Mouse (Mus musculus): ENCODE data around the gene Bard1.

Gene Bard1

GRCm38 (mm10) chr1:71102344-71103173 lies at the start of gene Bard1:
TSS of gene Bard1 (minus strand) at chr1:71103146.
- DNase-seq: peak; percentile 39 to 51

DNA sequence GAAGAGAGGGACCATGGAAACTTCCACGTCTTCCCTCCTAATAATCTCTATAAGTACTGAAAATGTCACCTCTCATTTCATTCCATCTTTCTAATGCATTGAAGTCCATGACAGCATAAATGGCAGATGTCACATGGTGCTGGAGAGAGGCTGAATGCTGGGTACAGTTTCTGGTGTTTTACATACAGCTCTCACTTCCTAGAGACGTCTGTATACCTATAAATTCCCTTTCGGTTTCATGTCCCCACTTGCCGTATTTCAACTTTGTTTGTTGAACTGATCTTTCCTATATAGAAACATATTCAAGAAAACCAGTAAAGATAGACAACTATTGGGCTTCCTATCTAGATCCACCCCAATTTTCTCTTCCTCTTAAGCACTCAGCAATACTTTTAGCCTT lies 24.2 kb upstream of the Bard1 start:
- no peak for DNase-seq

DNA sequence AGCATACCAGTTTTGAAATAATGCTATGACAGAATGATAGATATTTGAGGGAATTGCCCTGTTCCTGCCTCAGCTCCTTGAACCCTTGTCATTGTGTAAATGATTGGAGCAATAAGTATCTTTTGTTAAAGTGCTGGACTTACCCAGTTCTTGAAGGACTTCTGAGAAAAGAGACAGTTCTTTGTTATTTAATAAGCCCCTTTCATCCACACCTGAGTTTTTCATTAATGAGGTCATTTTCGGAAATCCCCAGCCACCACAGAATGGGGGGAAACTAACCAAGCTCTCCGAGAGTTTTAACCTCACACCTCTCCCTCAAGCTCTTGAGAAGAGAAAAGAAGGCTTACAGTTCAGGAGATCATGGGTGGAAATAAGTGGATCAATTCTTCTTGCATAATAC lies 15.6 kb upstream of the Bard1 start:
- DNase-seq: no peak

- DNase-seq: no peak
These were observed 14.3 kb upstream of the Bard1 start for GRCm38 (mm10) chr1:71117253-71117652.

DNA sequence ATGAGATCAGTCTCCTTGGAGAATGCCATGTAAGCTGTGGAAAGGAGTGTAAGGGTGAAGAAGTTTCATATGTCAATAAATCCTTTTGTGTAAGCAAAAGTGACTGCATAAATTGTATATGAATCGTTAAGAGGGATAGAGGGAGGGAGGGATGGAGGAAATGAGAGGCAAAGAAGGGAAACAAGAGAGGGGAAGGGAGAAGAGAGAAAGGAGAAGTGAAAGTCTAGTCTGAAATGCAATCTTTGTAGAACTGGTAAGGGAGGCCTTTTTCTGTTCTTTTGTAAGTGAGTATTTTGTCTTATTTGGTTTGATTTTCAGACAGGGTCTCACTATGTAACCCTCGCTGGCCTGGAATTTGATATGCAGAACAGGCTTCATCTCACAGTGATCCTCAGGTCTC lies 12.8 kb upstream of the Bard1 start:
- DNase-seq: no peak

- no peak for DNase-seq
These were observed 6.9 kb upstream of the Bard1 start for GRCm38 (mm10) chr1:71109858-71110257.

GRCm38 (mm10) chr1:71106127-71106526 lies 3.2 kb upstream of the Bard1 start:
- no peak for DNase-seq

GRCm38 (mm10) chr1:71105724-71106123 lies 2.8 kb upstream of the Bard1 start:
- DNase-seq: no peak

DNA sequence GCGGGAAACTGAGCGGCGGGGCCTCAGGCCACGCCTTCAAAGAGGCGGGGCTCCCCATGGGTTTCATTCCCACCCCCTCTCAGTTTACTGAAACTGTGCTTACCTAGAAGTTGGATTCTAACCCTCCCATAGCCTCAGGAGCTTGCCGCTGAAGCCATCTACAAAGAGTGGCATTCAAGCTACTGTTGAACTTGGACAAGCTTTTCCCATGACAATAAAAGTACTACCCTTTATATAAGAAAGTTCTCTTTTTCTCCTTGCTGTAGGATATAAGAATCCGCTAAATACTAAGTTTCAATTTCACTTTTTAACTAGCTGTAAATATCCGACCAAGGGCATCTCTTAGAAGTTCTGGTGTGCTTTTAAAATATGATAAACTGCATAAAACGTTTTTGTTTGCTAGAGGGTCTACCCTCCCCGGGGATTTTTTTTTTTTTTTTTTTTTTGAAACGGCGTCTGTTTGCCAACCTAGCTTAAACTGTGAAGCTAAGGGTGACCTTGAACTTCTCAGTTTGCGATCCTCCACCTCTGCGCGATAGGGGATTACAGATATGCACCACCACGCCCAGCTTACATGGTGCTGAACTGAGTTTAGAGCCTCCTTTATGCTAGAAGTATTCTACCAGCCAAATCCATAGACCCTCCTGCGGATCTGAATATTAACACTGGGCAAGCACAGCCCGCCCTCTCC lies 373 bp upstream of the Bard1 start:
- no peak for DNase-seq

- DNase-seq: no peak
These were observed 1.5 kb downstream of the Bard1 start for GRCm38 (mm10) chr1:71101369-71101970.

DNA sequence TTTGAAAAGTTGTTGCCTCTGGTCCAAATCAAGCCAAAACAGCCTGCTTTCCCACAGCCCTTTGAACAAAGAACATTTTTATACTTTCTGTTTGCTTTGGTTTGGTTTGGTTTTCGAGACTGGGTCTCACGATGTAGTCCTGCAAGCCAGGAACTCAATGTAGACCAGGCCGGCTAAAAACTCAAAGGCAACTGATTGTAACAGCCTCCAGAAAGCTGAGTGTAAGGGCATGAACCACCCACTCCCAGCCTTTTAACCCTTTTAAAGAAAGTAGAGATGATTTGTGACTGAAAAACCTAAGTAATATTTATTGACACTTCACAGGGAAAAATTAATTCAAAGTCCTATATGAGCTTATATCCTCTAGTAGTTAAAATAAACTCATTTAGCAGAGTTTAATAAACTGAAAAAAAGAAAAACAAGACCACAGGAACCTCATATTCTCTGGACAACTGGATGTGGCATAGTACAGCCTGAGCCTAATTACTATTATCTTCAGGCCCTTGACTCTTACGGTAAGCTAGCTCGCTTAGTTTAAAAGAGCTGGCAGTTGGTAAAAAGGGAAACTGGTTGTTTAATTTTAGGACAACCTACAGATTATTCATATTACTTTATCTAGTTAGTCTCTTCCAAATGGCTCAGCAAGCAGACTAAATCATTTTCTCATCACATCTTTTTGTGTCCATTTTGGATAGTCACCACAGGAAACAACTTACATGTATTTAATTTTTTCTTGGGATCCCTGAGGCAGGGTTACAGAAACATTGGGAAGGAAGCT lies 2.2 kb downstream of the Bard1 start:
- no peak for DNase-seq

DNA sequence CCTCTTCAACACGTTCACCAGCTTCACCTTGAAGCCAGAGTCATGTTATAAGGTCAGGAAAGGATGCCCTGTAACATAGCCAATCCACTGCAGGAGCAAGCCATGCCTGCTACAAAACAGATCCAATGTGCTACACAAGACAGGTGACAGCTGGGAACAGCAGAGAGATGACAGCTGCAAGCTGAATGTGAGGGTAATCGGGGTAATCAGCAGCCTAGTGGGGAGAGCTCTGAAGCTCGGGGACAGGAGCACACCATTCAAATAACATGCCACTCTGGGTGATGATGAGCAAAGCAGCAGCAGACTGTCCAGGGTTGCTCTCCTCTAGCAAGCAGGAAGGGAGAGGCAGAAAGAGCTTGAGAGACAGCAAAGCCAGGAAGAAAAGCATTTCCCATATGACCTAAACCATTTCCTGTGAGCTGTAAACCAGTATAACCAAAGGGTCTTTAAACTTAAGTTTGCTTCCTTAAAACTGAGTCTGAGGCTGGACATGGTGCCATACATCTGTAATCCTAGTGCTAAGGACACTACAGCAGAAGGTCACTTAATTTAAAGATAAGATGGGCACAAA lies 2.9 kb downstream of the Bard1 start:
- no peak for DNase-seq

DNA sequence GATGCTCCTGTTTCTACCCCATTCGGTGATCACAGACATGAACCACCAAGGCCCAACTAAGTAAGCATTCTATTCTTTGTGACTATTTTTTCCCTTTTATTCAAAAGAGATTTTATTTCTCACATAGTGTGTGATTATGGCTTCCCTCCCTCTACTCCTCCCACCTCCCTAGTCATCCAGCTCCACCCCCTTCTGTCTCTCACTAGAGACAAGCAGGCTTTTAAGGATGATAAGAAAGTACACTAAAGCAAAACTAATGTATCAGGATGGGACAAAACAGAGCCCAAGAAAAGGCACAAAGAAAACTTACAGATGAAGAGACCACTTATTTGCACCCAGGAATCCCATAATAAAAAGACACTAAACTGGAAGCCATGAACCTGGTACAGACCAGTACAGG lies 6.9 kb downstream of the Bard1 start:
- DNase-seq: no peak

DNA sequence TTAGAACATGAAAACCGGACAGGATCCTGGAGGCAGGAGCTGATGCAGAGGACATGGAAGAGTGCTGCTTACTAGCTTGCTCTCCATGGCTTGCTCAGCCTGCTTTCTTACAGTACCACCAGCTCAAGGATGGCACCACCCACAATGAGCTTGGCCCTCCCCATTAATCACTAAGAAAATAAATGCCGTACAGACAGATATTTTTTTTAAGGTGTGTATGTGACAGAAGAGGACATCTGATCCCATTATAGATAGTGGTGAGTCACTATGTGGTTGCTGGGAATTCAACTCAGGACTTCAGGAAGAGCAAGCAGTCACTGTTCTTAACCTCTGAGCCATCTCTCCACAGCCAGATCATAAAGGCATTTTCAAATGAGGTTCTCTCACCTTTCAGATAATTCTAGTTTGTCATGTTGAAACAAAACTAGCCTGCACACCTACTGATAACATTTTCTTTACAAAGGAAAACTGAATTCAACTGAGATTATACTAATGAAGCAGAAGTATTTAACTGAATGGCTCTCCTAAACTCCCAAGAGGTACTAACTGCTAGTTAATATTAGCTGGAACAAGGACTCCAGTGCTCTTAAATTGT lies 7.6 kb downstream of the Bard1 start:
- no peak for DNase-seq

- DNase-seq: no peak
These were observed 27.3 kb downstream of the Bard1 start for GRCm38 (mm10) chr1:71075651-71076050.

DNA sequence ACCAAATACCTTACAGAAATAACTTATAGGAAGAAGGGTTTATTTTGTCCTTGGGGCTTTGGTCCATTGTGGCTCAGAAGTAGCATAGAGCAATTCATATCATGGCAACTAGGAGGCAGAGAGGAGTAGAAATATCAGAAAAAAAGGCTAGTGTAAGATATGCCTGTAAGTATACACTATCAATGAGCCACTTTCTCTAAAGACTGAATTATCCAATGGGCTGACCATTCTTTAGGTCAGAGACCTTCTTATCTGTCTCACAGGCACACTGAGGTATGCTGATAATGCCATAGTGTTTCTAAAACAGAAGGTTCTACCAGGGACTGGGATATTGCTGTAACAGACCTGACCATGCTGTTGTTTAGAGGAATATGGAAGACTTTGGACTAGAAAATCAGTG lies 32.2 kb downstream of the Bard1 start:
- DNase-seq: no peak

DNA sequence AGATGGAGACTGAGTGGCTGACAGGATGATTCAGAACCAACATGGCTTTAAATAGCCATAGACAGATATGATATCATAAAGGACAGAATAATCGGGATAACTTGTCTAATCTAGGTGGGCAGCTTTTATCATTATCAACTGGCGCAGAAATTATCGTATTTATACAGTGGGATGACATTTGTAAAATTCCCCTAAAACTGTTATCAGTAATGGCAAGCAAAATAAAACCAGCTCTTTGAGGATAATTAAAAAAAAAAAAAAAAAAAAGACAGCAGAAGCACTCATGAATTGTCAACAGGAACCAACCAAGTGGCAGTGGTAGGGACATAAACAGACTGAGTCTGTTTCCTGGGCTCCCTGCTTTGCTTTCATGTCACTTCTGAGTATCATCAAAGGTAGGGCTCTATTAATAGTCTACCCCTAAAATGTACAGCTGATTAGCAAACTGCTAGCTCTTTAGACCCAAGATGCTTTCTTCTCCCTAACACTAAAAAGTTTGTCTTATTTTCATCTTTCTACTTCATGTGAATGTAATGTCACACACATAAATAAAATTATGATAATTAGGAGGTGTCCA lies 34.1 kb downstream of the Bard1 start:
- DNase-seq: no peak

DNA sequence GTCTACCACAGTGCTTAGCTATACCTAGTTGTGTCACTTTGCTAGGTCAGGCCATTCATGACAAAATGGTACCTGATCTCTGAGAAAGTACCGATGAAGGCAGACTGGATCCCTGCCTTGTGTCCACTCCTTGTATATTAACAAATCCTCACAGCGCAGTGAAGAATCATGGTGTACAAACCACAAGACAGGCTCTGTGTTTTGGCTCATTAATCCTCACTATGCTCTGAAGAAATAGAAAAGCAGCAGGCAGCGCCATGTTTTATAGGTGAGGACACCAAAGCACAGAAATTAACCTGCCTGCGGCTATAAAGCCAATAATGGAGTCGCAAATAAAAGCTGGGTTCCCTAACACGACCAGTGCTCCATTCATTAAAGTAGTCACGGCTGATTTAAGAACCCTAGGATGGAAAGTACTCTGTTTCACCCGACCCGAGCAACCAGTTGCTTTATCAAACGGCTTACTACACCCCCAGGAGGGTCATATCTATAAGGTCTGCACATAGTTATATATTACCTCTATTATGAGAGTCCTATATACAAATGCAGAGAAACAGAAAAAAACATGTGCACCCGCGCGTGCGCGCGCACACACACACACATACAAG lies 39.0 kb downstream of the Bard1 start:
- no peak for DNase-seq

- no peak for DNase-seq
These were observed 46.8 kb downstream of the Bard1 start for GRCm38 (mm10) chr1:71056143-71056542.

GRCm38 (mm10) chr1:71055454-71055853 lies 47.5 kb downstream of the Bard1 start:
- DNase-seq: no peak

DNA sequence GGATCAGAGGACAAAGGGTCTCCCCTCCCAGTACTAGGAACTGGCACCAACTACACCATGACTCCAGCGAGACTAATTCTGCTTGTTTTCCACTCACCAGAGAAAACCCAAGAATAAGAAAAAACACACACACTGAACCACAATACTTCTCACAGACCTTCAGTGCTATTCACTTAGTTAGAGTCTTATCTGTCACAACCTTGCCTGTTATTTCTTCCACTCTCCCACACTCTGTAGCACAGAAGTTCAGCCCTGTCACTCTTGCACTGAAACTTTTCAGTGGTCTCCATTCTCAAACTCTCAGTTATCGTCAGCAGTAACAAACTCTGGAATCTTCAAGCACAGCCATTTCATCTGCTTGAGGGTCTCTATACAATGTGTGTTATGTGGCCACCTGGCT lies 50.2 kb downstream of the Bard1 start:
- DNase-seq: no peak

- DNase-seq: no peak
These were observed 50.7 kb downstream of the Bard1 start for GRCm38 (mm10) chr1:71052252-71052651.
